ENCODE assay signal across 28 mouse cellular contexts in the genomic region with DNA sequence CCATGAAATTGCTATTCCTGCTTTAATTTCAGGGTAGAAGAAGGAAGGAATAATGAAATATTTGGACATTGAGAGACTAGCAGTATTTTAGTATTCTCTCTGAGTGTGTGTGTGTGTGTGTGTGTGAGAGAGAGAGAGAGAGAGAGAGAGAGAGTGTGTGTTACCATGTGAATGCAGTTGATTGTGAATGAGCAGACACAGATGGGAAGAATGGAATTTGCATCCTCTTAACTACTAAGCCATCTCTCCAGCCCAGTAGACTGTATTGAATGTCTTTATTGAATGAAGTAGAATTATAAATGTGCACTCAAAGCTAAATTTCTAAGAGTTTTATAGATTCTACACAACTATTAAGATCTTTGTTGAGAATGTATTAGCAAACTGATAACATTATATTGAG.
"Had no signal": no experiment of that assay in that cellular context is flagged by ENCODE, and none has a peak within 500 bp of the region (broad histone marks: within the 10 kb centered on the region; RNA-seq: fewer than 3 reads in every experiment).

No protein-coding gene starts in this region.

- H3K4me1 ChIP-seq: heart, embryonic 10.5 days; heart, embryonic 12.5 days; hindbrain, embryonic 10.5 days; hindbrain, embryonic 12.5 days; intestine, embryonic 15.5 days; limb, embryonic 10.5 days; limb, embryonic 12.5 days; liver, embryonic 13.5 days; liver, embryonic 15.5 days had no signal

- H3K27ac ChIP-seq: heart, embryonic 10.5 days; hindbrain, embryonic 10.5 days; hindbrain, embryonic 12.5 days; hindbrain, embryonic 14.5 days; intestine, embryonic 15.5 days; layer of hippocampus, adult 2 months; left cerebral cortex, adult 2 months; limb, embryonic 10.5 days; limb, embryonic 12.5 days; liver, embryonic 13.5 days; liver, embryonic 15.5 days had no signal

- H3K4me2 ChIP-seq: heart, embryonic 12.5 days; hindbrain, embryonic 12.5 days; hindbrain, embryonic 14.5 days; intestine, embryonic 15.5 days; limb, embryonic 12.5 days; liver, embryonic 11.5 days; liver, embryonic 13.5 days; liver, embryonic 15.5 days had no signal

- H3K36me3 ChIP-seq: heart, embryonic 10.5 days; heart, embryonic 12.5 days; hindbrain, embryonic 10.5 days; hindbrain, embryonic 12.5 days; intestine, embryonic 15.5 days; limb, embryonic 10.5 days; limb, embryonic 12.5 days; liver, embryonic 13.5 days; liver, embryonic 15.5 days had no signal

- H3K9ac ChIP-seq: heart, embryonic 12.5 days; hindbrain, embryonic 12.5 days; hindbrain, embryonic 14.5 days; intestine, embryonic 15.5 days; limb, embryonic 12.5 days; liver, embryonic 13.5 days; liver, embryonic 15.5 days; liver, postnatal 0 days had no signal

- H3K4me3 ChIP-seq: heart, embryonic 10.5 days; heart, embryonic 12.5 days; hindbrain, embryonic 10.5 days; hindbrain, embryonic 12.5 days; intestine, embryonic 15.5 days; layer of hippocampus, adult 2 months; left cerebral cortex, adult 2 months; limb, embryonic 10.5 days; limb, embryonic 12.5 days; liver, embryonic 13.5 days; liver, embryonic 15.5 days had no signal

- DNase-seq: gastrocnemius, postnatal 10 days; gastrocnemius, postnatal 25 days; heart, adult 18-20 months; heart, postnatal 10 days; heart, postnatal 4 days; kidney, adult 18-20 months; kidney, adult 8-10 months; kidney, postnatal 10 days; kidney, postnatal 25 days; kidney, postnatal 4 days; liver; liver, embryonic 13.5 days; liver, postnatal 0 days had no signal

- ATAC-seq: hindbrain, embryonic 16.5 days; inflammation-experienced regulatory T-cells, adult 6 months; intestine, embryonic 15.5 days; intestine, postnatal 0 days; liver, postnatal 0 days had no signal

- H3K27me3 ChIP-seq: heart, embryonic 12.5 days; hindbrain, embryonic 12.5 days; intestine, embryonic 15.5 days; limb, embryonic 12.5 days; liver, embryonic 13.5 days; liver, embryonic 15.5 days had no signal

- H3K9me3 ChIP-seq: heart, embryonic 10.5 days; heart, embryonic 12.5 days; hindbrain, embryonic 10.5 days; hindbrain, embryonic 12.5 days; intestine, embryonic 15.5 days; limb, embryonic 10.5 days; limb, embryonic 12.5 days; liver, embryonic 13.5 days; liver, embryonic 15.5 days had no signal
